Mouse (Mus musculus) macrophage (primary cell): ENCODE results near the gene Slc8a3. TPM values are rescaled to one million over a fixed set of nuclear protein-coding genes. Genes with fewer than 3 reads are reported as not detected.

Experiments used
- H3K27ac ChIP-seq: fragments of 350-480 bp; formaldehyde crosslinking; 2 replicates; pipeline ENCODE4 v1.9.0; 2021
- H3K36me3 ChIP-seq: fragments of 350-480 bp; formaldehyde crosslinking; 2 replicates; pipeline ENCODE4 v1.9.0; 2021; ENCODE audit errors: inconsistent target
- H3K4me3 ChIP-seq: fragments of 350-480 bp; formaldehyde crosslinking; 2 replicates; pipeline ENCODE4 v1.9.0; 2021; ENCODE audit errors: inconsistent target
- H3K79me2 ChIP-seq: fragments of 350-480 bp; formaldehyde crosslinking; 2 replicates; pipeline ENCODE4 v1.9.0; 2021; ENCODE audit errors: inconsistent target
- WGBS: methylation state at CpG from one replicate; pipeline ENCODE4 v1.1.7; 2026; ENCODE audit warnings: inconsistent platforms; ENCODE audit not compliant: missing documents; 5-methylcytosine and 5-hydroxymethylcytosine counted together
- polyA plus RNA-seq: library from polyadenylated mRNA; stranded (reverse); fragments of 250-400 nt; gene quantifications from 3 replicates; pipeline ENCODE4 v1.2.4, GENCODE M21; 2018; ENCODE audit warnings: inconsistent platforms

Gene Slc8a3
- polyA plus RNA-seq, 1 experiment from 2014 or later, result not detected

- 90% methylated on average over 8 of the region's 8 CpGs for WGBS
- no peaks in the 10 kb centered on the region for H3K79me2 ChIP-seq
- H3K36me3 ChIP-seq, result no peaks in the 10 kb centered on the region
- H3K4me3 ChIP-seq, result no peak overlapping the region
- no peak overlapping the region for H3K27ac ChIP-seq
These were observed 176.1 kb downstream of the Slc8a3 start for GRCm38 (mm10) chr12:81156841-81157240.

- no peaks in the 10 kb centered on the region for H3K36me3 ChIP-seq
- no peaks in the 10 kb centered on the region for H3K79me2 ChIP-seq
- no peak overlapping the region for H3K4me3 ChIP-seq
- WGBS, result 66% methylated on average over 6 of the region's 6 CpGs
- H3K27ac ChIP-seq, result no peak overlapping the region
These were observed 177.3 kb downstream of the Slc8a3 start for GRCm38 (mm10) chr12:81155675-81156074.

- no peaks in the 10 kb centered on the region for H3K36me3 ChIP-seq
- no peak overlapping the region for H3K27ac ChIP-seq
- 55% methylated on average over 2 of the region's 2 CpGs for WGBS
- no peak overlapping the region for H3K4me3 ChIP-seq
- H3K79me2 ChIP-seq, result no peaks in the 10 kb centered on the region
These were observed 180.9 kb downstream of the Slc8a3 start for GRCm38 (mm10) chr12:81152082-81152481.

GRCm38 (mm10) chr12:81150917-81151316 is 182.1 kb downstream of the Slc8a3 start:
- WGBS, result 82% methylated on average over 5 of the region's 5 CpGs
- Histone ChIP-seq H3K27ac (no peak overlapping the region), H3K36me3 (no peaks in the 10 kb centered on the region), H3K4me3 (no peak overlapping the region), H3K79me2 (no peaks in the 10 kb centered on the region)

GRCm38 (mm10) chr12:81147956-81148355 is 185.0 kb downstream of the Slc8a3 start:
- H3K79me2 ChIP-seq, result no peaks in the 10 kb centered on the region
- no peaks in the 10 kb centered on the region for H3K36me3 ChIP-seq
- 90% methylated on average over 6 of the region's 6 CpGs for WGBS

More at GRCm38 (mm10) chr12:81147956-81148355, 185.0 kb downstream of the Slc8a3 start:
- Histone ChIP-seq H3K4me3 (no peak overlapping the region), H3K27ac (no peak overlapping the region)

Other genes starting within 250 kb of the Slc8a3 start
- gene Gm4787, start 46.3 kb upstream of the Slc8a3 start, polyA plus RNA-seq, result 0.24 to 0.38 TPM (median 0.27 TPM) in 3 replicates
- gene Adam4, start 88.8 kb upstream of the Slc8a3 start, polyA plus RNA-seq, result 0.24 to 0.29 TPM (median 0.25 TPM) in 3 replicates
- gene Cox16, start 151.9 kb upstream of the Slc8a3 start, polyA plus RNA-seq, result 69.6 to 85.4 TPM (median 80.5 TPM) in 3 replicates
- gene Gm20498, start 199.7 kb upstream of the Slc8a3 start, polyA plus RNA-seq, result 3.1 to 6.0 TPM (median 4.3 TPM) in 3 replicates
- gene Synj2bp, start 199.7 kb upstream of the Slc8a3 start, polyA plus RNA-seq, result 20.4 to 32.5 TPM (median 20.7 TPM) in 3 replicates
- 0.04 TPM in 1 of 3 replicates, not detected in the others for gene Adam21, start 235.3 kb upstream of the Slc8a3 start, polyA plus RNA-seq